Mouse (Mus musculus) limb, embryonic 14.5 days (tissue): ENCODE results near the gene Hnf1a. TPM values are rescaled to one million over a fixed set of nuclear protein-coding genes. Genes with fewer than 3 reads are reported as not detected.

Experiments used
- ATAC-seq: fragments of 200-750 bp; cut with Nextera tagmentation; 2 replicates; pipeline ENCODE4 v1.8.0; 2017; ENCODE audit warnings: low read depth, moderate number of reproducible peaks, moderate TSS enrichment; ENCODE audit not compliant: low FRiP score
- DNase-seq: peaks from one replicate; pipeline ENCODE4 v3.0.0-alpha.2; 2015; ENCODE audit warnings: low spot score
- H3K27ac ChIP-seq: fragments of 300-500 bp; sonication (generic); replicated peaks from 2 replicates; pipeline ENCODE4 v1.5.1; 2014; ENCODE audit warnings: low read depth, mild to moderate bottlenecking, low read length, moderate library complexity, mixed read lengths
- H3K27me3 ChIP-seq: fragments of 300-500 bp; sonication (generic); 2 replicates; pipeline ENCODE4 v1.6.1; 2014; ENCODE audit warnings: low read length, mixed read lengths; ENCODE audit not compliant: control insufficient read depth, insufficient read depth
- H3K36me3 ChIP-seq: fragments of 300-500 bp; sonication (generic); 2 replicates; pipeline ENCODE4 v1.6.1; 2014; ENCODE audit warnings: mild to moderate bottlenecking, low read length, moderate library complexity, mixed read lengths; ENCODE audit not compliant: control insufficient read depth, insufficient read depth
- H3K4me1 ChIP-seq: fragments of 300-500 bp; sonication (generic); 2 replicates; pipeline ENCODE4 v1.6.1; 2014; ENCODE audit warnings: antibody characterized with exemption, low read length, mixed read lengths; ENCODE audit not compliant: control insufficient read depth, insufficient read depth
- H3K4me2 ChIP-seq: fragments of 300-500 bp; sonication (generic); replicated peaks from 2 replicates; pipeline ENCODE4 v1.6.1; 2014; ENCODE audit warnings: low read depth, mild to moderate bottlenecking, low read length, moderate library complexity; ENCODE audit not compliant: severe bottlenecking
- H3K4me3 ChIP-seq: fragments of 300-500 bp; sonication (generic); replicated peaks from 2 replicates; pipeline ENCODE4 v1.5.1; 2014; ENCODE audit warnings: low read length
- H3K9ac ChIP-seq: fragments of 300-500 bp; sonication (generic); 2 replicates; pipeline ENCODE4 v1.6.1; 2014; ENCODE audit warnings: mild to moderate bottlenecking, low read depth, low read length, moderate library complexity; ENCODE audit not compliant: severe bottlenecking
- H3K9me3 ChIP-seq: fragments of 300-500 bp; sonication (generic); 2 replicates; pipeline ENCODE4 v1.6.1; 2016; ENCODE audit warnings: low read length; ENCODE audit not compliant: control insufficient read depth
- POLR2A ChIP-seq: fragments of 200-500 bp; IDR thresholded peaks from 2 replicates; pipeline ENCODE4 v1.8.0; 2012; ENCODE audit warnings: inconsistent platforms, mild to moderate bottlenecking, moderate library complexity, borderline replicate concordance; ENCODE audit not compliant: insufficient read depth, insufficient read length; ENCODE audit errors: extremely low read depth
- WGBS: fragments of 180-500 bp; shearing (Covaris S2); extraction: QIAGEN DNeasy Blood & Tissue Kit; methylation state at CpG from one replicate; pipeline ENCODE4 v1.1.7; 2014; 5-methylcytosine and 5-hydroxymethylcytosine counted together
- polyA plus RNA-seq, 2 experiments: library from polyadenylated mRNA; depleted of rRNA in 1 of 2; stranded (reverse) in 1 of 2; unstranded in 1 of 2; fragments of >200 nt; fragmentation: Nextera tagmentation in 1 of 2; extraction: Ambion mirVana in 1 of 2; gene quantifications; 2 replicates each; pipeline versions ENCODE4 v1.2.1 to v1.2.3; 2012 to 2014

Hnf1a gene
- polyA plus RNA-seq, 2 experiments = 0.03 TPM; not detected in 1

DNA sequence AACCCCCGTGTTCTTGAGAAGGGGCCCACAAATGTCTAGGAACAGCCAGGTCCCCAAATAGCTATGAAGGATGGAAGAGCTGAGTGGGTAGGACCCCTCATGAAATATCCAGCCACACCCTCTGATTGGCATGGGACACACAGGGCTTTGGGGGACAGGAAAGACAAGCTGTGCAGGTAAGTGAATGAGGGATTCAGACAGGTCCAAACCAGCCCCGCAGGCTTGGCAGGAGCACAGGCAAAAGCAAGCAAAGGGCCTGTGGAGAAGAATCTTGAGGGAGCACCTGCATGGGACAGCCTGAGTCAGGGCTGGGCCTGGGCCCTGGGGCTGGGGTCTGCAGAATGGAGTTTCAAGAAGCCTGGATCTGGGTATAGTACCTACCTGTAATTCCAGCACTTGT, 29.6 kb upstream of the Hnf1a start:
- ATAC-seq (no peak), DNase-seq (no peak)
- no peaks in the 10 kb centered on the region for H3K27me3 ChIP-seq
- no peaks in the 10 kb centered on the region for H3K36me3 ChIP-seq
- TF ChIP-seq POLR2A = no peak
- no peaks in the 10 kb centered on the region for H3K4me1 ChIP-seq
- no peak overlapping the region for H3K27ac ChIP-seq
- no peaks in the 10 kb centered on the region for H3K9me3 ChIP-seq
- H3K4me3 ChIP-seq = no peak overlapping the region
- no peak overlapping the region for H3K9ac ChIP-seq
- WGBS = 74% methylated on average over 2 of the region's 2 CpGs
- H3K4me2 ChIP-seq = no peak overlapping the region

DNA sequence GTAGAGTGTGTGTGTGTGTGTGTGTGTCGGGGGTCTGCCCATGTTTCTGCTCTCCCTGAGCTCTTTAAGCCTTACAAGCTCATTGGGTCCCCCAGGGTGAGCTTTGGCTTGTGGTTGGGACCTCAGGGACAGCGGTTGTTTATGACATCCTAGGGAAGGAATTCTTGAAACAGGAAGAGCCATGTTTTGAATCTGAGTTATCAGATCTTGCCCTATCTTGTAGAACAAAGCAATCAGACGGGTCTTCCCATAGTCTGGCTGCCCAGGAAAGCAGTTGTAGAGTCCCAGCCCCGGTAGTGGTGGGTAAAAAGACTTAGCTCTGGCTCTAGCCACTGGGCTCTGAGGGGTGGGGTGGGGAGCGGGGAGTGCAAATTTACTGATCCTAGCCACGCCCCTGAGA, 26.4 kb upstream of the Hnf1a start:
- H3K27ac ChIP-seq = no peak overlapping the region
- H3K36me3 ChIP-seq = no peaks in the 10 kb centered on the region
- H3K4me3 ChIP-seq = no peak overlapping the region
- H3K9ac ChIP-seq = no peak overlapping the region
- no peaks in the 10 kb centered on the region for H3K4me1 ChIP-seq
- no peak for DNase-seq
- no peak for ATAC-seq
- H3K4me2 ChIP-seq = no peak overlapping the region
- no peaks in the 10 kb centered on the region for H3K27me3 ChIP-seq
- H3K9me3 ChIP-seq = no peaks in the 10 kb centered on the region
- WGBS = 56% methylated on average over 6 of the region's 6 CpGs
- TF ChIP-seq POLR2A = no peak

DNA sequence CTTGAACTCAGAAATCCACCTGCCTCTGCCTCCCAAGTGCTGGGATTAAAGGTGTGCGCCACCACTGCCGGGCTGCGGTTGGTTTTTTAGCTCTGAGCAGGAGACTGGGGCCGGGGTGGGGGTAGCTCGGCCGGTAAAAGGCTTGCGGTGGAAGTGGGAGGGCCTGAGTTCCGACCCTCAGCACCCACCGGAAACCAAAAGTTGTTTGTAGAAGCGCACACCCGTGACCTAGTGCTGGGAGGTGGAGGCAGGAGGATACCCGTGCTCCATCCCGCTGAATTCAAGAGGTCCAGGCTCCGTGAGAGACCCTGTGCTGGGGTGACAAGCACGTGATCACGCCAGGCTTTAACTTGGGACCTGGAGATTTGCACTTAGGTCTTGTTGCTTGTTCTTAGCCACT, 25.6 kb upstream of the Hnf1a start:
- WGBS = 84% methylated on average over 16 of the region's 16 CpGs
- DNase-seq = no peak
- H3K4me2 ChIP-seq = no peak overlapping the region
- ATAC-seq = no peak
- H3K27ac ChIP-seq = no peak overlapping the region
- H3K9ac ChIP-seq = no peak overlapping the region
- H3K4me3 ChIP-seq = no peak overlapping the region
- TF ChIP-seq POLR2A = no peak
- H3K4me1 ChIP-seq = no peaks in the 10 kb centered on the region
- no peaks in the 10 kb centered on the region for H3K9me3 ChIP-seq
- H3K27me3 ChIP-seq = no peaks in the 10 kb centered on the region
- no peaks in the 10 kb centered on the region for H3K36me3 ChIP-seq

DNA sequence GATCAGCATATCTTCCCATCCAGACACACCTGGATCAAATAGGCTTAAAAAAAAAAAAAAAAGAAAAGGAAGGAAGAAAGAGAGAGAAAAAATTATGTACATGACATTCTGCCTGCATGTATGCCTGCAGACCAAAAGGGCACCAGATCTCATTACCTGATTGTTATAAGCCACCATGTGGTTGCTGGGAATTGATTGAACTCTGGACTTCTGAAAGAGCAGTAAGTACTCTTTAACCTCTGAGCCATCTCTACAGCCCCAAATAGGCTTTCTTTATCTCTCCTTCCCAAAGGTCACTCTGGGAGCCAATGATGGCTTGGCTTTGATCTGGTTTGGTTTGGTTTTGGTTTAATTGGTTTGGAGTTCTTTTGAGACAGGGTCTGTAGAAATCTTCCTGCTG, 14.2 kb upstream of the Hnf1a start:
- peaks cover 1% of the 10 kb centered on the region for H3K4me1 ChIP-seq
- no peaks in the 10 kb centered on the region for H3K27me3 ChIP-seq
- no peaks in the 10 kb centered on the region for H3K36me3 ChIP-seq
- DNase-seq (no peak), ATAC-seq (no peak)
- TF ChIP-seq POLR2A = no peak
- H3K9ac ChIP-seq = no peak overlapping the region
- H3K4me3 ChIP-seq = no peak overlapping the region
- no peak overlapping the region for H3K4me2 ChIP-seq
- H3K9me3 ChIP-seq = 0 out of 2 replicates have a peak, but pooled peaks cover 4% of the 10 kb centered on the region
- no peak overlapping the region for H3K27ac ChIP-seq

DNA sequence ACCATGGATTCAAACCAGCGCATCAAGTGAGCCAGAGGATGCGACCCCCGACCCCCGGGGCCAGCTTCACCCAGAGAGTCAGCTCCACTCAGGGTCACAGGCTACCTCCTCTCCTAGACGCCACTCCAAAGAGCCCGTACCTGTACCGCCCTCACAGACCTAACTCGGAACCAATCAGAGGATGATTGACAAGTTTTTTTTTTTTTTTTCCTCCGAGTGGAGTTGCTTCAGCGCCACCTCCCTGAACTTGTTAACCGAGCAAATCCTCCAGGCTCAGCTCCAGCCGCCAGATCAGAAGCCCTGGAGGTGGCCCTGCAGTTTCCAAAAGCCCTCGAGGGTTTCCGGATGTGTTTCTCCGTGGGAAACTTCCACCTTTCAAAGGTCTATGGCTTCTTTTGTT, 11.1 kb upstream of the Hnf1a start:
- Histone ChIP-seq H3K36me3 (no peaks in the 10 kb centered on the region), H3K4me3 (no peak overlapping the region), H3K9me3 (no peaks in the 10 kb centered on the region), H3K27me3 (no peaks in the 10 kb centered on the region), H3K4me2 (no peak overlapping the region), H3K27ac (no peak overlapping the region), H3K9ac (no peak overlapping the region), H3K4me1 (peaks cover 9% of the 10 kb centered on the region)
- WGBS = 61% methylated on average over 15 of the region's 15 CpGs
- DNase-seq (no peak), ATAC-seq (no peak)
- no peak for TF ChIP-seq POLR2A
